Mouse (Mus musculus) granulocyte monocyte progenitor cell, adult 5-6 weeks (primary cell): ENCODE data around the gene Plod2. TPM values are rescaled to one million over a fixed set of nuclear protein-coding genes. Genes with fewer than 3 reads are reported as not detected.

Experiments
- ATAC-seq: replicated peaks from 2 replicates; pipeline ENCODE4 v1.8.0; 2016; ENCODE audit warnings: mild to moderate bottlenecking, moderate TSS enrichment, inconsistent platforms; ENCODE audit not compliant: poor library complexity, severe bottlenecking
- total RNA-seq, 2 experiments: library from RNA; stranded (forward) in 1 of 2; stranded (reverse) in 1 of 2; fragments of 200-712, 200-1000 nt in 1 of 2; fragments of >200 nt in 1 of 2; fragmentation: Nextera tagmentation in 1 of 2; gene quantifications; 2 replicates each; pipeline ENCODE4 v1.2.3; 2014 to 2017

Gene Plod2
- total RNA-seq (2014; fragmentation: Nextera tagmentation) (0.45 and 2.1 TPM in 2 replicates), total RNA-seq (2017) (1.3 and 1.9 TPM in 2 replicates)

DNA sequence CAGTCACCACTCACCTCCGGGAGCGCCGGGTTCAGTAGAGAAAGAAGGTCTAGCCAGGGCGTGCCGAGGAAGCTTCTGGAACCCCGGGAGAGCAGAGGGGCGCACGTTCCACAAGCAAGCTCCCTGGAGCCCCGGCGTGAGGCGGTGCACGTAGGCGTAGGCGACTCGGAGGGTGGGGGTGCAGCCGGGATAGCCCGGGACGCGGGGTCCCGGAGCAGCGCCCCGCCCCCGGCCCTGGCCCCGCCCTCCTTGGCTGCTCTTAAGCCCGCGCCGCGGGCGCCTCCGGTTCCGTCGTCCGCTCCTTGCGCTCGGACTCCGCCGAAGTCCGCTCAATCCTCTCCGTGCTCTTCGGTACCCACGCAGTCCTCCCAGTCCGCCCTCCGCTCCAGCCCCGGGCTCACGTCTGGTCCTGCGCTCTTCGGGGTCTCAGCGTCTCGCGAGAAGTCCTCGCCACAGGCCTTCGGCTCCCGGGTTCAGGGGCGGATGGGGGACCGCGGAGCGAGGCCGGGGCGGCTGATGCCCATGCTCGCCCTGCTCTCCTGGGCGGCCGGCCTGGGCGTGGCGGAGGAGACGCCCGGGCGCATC, at the start of gene Plod2:
Gene Plod2 (plus strand): TSS at position 247 of the 585 bp plus-strand sequence.
- peak; percentile 65 for ATAC-seq

DNA sequence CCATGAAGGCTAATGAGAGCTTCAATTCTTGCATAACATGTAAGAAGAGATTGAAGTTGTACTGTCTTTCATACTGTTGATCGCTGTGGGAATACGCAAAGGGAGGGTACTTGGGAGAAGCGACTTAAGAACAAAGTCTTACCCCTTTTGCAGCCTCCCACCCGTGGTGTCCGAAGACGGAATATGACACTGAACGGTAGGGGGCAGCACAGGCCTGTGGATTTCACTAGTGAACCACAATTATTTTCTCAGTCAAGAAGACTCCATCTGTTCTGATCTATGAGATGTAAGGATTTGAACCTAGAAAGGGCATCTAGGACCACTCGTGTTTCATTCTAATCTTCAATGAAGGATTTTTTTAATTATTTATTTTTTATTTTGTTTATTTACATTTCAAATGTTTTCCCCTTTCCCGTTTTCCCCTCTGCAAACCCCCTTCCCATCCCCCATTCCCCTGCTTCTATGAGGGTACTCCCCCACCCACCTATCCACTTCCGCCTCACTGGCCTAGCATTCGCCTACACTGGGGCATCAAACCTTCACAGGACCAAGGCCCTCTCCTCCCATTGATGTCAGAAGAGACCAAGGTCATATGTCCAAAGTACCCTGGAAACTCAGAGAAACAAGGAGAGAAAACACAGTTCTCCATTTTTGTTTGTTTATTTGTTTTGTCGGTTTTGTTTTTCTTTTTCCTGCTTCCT, 42.2 kb upstream of the Plod2 start:
- peak; percentile 96 for ATAC-seq

DNA sequence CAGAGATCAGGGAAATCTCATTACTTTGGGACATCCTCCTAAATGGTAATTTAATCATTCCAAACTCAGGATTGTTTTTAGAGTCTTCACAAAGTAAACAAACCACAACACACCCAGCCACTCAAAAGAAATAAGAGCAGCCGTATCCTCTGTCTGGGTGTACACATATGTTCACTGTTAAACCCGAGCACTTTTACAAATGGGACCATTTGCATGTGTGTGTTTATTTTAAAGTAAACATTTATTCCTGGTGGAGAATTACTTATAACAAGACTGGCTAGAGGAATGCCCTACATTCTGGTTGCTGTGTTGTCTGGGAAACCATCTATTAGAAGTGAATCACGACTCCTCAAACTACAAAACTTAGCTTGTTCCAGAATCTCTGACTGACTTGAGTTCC, 37.8 kb upstream of the Plod2 start:
- ATAC-seq = no peak

DNA sequence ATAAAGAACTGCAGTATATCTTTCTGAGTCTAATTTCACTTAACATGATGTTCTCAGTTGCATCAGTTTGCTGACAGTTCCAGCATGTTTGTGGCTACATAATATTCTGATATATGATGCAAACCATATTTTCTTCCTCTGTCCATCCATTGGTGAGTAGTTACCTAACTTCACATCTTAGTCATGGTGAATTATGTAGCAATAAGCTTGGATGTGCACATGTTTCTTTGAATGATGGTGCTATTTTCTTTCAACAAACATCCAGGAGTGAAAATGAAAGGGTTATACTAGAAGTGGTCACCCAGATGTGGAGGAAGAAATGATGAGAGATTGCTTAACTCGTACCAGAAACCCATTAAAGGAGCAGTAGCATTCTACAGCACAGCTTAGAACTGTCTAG, 37.1 kb upstream of the Plod2 start:
- ATAC-seq = peak; percentile 89

DNA sequence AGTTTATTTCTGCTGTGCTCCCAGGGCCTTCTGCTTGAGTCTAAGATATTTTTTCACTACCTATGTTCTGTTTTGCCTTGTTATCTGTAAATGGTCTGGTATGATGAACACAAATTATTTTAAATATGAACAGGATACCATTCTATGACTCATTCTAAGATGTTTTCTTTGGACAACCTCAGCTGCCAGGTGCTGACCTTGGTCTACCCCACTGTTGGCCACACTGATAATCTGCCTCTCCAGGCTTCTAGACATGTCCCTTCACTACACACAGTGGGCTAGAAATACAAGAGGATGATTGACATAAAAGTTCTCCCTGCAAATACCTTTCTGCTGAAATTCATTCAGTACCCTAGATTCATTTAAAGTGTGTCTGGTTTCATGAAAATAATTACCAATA, 30.3 kb upstream of the Plod2 start:
- ATAC-seq = no peak

DNA sequence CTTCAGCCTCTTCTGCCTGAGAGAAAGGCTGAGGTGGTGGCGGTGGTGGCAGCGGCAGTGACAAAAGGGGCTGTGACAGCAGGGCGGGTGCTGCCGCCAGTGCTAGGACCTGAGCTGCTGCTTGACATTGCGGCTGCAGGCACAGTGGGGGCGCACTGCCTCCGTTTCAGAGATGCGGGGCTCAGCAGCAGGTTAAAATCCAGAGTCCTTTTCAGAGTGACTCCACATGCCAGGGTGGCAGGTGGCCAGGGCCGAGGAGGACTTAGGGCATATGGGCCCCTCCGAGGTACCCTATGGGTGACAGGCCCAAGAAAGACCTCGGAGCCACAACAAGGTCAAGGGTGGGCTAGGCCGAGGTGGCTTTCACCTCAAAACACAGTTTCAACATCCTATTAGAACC, 25.0 kb upstream of the Plod2 start:
- ATAC-seq = no peak

DNA sequence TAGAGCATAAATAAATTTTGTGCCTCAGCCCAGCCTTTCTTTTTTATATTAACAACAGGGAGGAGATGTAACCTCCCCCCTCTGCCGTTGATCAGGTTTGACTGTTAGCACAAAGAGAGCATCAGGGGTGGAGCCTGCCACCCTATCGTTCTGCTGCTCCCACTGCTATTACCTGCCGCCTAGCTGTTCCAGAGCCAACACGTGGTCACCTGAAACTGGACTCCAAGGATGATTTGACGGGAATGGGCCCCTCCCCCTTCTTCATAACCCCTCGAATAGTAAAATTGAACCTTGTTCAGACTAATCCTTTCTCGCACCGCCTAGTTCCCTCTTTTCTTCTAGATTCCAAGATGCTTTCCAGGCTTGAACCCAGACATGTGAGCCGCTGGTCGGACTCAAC, 21.3 kb upstream of the Plod2 start:
- ATAC-seq = no peak

DNA sequence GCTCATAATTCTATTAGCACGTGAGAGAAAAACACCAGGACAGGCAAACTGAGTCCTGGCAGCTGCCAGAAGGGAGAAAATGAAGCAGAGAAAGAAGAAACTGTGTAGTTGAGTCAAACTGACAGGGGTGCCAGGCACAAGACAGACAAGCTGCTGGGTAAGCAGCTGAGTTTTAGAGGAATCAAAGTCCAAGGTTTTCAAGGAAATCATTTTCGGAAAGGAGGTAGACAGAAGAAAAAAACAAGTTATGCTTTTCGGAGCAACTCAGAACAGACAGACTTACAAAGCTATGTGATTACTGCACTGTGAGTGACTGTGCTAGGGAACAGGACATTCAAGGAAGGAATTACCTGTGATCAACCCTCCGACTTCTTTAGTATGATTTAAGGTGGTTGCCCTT, 17.5 kb upstream of the Plod2 start:
- ATAC-seq = no peak

DNA sequence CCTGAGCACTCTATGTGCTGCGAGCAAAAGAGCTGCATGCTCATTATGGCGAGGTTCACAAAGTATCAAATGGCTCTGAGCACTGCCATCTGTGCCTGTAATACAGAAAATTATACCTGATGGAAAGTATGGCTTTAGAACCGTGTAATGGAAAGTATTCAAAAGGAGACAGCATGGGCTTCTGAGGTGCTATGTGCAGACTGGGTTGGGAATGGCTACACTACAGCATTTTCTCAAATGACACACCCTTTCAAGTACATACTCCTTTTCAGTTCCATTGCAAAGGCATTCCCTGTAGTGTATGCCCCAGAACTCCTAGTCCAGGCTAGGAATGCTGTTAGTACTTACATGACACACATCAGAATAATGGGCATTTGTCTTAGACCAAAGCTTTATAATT, 12.0 kb upstream of the Plod2 start:
- no peak for ATAC-seq

DNA sequence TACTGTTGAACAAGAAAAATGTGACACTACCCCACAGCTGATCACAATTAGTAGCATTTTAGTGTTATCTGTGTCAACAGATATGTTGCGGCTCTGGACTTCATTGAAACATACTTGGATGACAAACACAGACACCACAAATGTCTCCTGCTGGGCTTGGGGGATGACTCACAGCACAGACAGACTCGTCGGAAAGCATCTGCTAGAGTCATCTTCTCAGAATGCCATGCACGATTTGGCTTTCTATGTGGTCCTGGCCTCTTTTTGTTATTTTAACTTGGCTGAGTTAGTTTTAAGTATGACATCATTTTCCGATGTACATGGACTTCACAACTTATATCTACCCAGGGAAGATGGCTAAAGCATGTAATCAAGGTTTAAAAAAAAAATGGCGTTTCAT, 4.3 kb upstream of the Plod2 start:
- ATAC-seq = no peak

DNA sequence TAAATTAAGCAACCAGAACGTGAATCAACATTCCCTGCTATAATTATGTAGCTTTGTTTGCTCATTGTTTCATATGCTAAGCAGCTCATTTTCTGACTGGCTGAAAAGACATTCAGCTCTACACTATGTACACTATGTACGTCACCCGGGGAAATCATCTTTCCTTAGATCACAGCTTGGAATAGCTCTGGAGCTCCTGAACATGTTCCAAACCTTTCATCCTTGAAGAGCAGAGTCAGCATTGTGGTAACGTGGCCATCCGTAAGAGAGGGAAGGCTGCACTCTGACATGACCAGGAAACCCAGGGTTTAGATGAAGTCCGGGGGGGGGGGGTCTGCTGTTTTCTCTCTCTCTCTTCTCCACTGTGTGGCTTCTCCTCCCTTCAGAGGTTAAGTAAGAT, 3.8 kb upstream of the Plod2 start:
- no peak for ATAC-seq

DNA sequence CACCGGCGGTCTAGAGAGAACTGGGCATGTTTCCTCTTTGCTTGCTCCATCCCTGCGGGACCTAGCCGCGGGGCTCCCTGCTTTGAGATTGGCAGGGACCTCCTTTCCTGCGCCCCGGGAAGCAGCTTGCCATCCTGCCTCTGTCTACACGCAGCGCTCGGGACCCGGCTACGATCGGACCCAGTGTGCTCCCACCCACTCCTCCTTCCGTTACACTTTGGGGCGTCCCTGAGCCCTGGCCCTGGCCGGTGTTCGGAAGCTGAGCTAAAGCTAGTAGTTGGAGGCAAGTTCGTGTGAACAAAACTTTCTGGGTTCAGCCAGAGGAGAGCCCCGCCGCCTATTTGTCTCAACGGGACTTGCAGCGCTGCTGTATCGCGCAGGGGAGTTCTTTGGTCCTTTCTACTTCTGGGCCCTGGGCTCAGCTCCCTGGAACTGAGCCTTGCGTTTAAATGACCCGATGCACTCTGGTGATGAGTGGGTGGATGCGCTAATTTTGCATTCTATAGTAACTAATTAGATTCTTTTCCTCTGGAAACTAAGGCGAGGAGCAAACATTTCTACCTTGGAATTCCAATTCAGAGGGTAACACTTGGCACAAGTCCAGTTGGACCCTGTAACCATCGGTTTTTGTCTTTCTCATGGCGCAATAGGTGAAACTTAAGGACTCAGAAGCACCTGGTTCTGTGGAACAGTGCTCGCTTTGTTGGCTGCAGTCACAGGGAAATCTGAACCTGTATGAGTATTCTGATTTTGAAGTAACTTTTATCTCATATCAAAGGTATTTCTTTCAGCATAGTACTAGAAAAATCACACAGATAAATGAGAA, 781 bp downstream of the Plod2 start:
- ATAC-seq = peak; percentile 30; the same call in 1 of the 2 replicates

DNA sequence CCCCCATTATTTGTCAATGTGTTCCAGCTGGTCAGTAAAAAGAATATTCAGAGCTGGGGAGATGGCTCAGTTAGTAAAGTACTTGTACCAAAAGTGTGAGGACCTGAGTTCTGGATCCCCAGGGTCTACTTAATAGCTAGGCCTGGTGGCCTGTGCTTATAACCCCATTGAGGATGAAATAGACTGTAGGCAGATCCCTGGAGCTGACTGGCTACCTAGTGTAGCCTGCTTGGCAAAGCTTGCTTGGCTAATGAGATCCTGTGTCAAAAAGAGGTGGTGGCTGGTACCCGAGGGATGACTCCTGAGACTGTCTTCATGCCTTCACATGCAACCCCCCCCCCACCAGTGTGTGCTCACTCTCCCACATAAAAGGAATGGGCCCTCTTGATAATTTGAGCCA, 2.1 kb downstream of the Plod2 start:
- ATAC-seq = no peak

DNA sequence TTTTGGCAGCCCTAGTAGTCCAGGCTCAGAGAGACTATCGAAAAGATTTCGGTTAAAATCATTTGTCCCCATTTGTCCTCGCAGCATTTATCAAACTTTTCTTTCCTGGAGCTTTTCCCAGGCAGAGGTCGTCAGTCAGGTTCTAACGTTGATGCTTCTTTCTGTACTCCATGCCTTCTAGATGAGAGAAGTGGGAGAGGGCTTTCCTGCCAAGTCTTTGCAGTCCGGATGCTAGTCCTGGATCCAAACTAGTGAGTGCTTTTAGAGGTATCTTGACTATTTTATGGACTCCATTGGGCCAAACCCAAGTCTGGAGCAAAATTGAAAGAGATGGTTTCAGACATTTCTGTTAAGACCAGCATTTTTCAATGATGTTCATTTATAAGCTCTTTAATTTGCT, 3.0 kb downstream of the Plod2 start:
- no peak for ATAC-seq

DNA sequence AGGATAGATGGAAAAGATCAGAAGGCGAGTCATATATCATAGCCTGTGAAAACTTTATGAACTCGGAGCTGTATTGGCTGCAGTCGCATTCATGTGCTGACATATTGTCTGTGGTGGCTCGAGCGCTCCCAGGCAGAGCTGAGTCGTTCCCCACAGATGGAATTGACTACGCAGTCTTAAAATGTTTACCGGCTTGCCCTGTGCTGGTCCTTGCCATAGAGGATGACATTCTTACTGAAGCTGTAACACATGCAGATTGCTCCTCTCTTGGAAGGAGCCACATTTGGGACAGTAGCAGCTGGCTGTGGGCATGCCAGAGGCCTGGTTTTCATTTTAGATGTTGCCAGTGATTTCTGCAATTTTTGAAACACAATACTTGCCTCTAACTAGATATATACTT, 4.4 kb downstream of the Plod2 start:
- no peak for ATAC-seq

DNA sequence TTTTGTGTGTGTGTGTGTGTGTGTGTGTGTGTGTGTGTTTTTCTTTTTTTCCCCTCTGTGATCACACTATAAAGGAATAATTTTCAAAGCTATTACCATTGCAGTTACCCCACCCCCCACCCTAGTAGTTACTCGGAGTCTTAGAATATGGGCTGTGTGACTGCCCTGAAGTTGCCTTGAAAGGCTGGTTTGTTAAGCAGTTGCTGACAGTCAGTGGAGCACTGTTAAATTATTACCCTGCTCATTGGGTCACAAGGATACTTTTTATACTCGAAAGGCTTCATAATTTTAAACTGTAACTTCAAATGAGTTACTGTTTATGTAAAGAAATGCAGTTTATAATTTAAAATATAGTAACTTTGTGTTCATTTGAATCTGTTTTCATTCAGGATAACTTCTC, 5.1 kb downstream of the Plod2 start:
- no peak for ATAC-seq

DNA sequence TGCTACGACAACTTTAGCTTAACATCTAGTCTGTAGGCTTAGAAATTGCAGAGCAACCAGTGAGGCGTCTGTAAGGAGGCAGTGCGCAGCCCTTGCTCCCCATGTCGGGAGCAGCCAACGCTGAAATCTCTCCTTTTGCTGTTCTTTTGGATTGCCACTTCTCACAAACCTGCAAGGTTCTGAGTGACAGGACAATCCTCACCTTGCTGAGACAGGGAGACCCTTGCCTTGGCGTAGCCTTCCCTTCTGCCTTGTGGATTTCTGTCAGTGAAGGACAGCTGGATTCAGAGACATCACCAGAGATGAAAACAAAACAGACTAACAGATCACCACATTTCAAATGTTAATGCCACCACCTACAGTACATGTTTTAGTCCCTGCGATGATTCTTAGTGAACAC, 5.8 kb downstream of the Plod2 start:
- ATAC-seq = no peak

DNA sequence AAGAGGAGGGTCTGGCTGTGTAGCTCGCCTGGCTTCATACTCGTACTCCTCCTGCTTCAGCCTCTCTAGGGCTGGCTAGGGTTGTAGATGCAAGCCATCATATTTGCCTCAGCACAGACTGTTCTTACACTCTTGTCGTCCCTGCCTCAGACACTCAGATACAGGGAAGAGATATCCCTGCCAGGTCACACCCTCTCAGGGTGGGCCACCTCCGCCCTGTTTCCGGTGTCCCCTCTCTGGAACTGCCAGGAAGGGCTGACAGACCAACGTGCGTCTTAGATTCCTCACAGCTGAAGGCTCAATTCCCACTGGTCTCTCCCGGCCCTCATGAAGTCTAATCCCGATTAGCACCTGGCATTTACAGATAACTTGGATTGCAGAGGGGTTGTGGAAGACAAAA, 6.6 kb downstream of the Plod2 start:
- no peak for ATAC-seq

DNA sequence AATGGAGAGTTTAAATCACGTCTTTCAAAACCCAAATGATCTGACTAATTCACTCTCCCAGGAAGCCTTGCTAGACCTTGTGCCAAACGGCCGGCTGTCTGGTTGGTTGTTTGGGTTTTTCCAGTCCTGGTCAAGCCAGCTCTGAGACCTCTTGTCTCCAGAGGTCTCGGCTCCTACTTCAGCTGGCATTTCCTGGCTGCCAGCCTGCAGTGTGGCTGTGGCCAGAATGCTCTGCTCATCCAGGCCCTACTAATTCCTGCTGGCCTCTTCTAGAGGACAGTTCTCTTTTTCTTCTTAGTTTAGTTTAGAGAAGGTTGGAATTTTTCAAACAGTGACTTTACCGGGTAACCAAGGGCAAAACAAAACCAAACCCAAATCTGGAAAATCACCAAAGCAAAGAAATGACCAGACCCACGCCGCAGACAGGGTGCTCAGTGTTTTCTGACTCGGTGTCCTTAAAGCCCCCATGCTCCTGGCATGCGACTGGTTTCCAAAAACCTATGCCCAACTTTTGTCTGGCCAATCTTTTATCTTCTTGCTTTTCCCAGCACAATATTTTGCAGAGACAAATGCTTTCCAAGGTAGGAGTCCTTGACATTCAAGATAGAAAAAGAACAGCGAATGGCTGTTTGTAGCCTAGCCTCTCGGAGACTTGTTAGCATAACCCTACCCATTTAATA, 7.9 kb downstream of the Plod2 start:
- ATAC-seq = no peak

DNA sequence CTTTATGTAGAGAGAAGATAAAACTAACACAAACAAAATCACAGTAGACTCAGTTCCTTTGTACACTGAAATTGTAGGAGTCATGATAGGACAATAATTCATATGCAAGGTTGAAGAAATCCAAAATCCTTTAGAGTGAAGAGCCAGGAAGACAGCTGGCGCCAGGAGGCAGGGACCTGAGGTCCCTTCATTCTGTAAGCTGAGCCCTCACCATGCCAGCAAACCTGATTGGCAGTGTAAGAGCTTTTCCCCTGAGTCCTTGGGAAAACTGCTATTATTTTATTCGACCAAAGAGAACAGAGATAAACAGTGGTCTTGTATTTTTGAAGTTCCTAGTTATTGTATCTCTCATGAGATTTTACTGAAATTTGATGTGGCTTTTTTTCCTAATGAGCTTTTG, 9.0 kb downstream of the Plod2 start:
- ATAC-seq = no peak

DNA sequence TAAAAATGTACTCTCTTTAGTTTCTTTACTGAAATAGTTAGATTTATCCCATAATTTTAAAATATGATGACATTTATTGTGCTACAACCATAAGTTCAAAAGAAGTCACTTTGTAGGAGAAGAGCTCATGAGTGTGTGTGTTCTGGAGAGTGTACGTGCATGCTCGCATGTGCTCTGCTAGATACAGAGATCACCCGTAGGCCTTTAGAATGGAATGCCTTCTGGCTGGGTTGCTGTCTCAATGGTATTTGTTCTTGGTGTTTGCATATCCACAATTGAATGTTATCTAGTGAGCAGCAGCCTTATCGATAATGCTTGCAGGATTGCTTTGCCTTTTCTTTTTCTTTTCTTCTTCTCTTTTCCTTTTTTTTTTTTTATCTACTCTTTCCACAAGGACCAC, 9.6 kb downstream of the Plod2 start:
- no peak for ATAC-seq
